ENCODE assay signal across 18 mouse cellular contexts in genomic region chr11:109547652-109548051, GRCm38 (mm10).
"Had no signal": no experiment of that assay in that cellular context is flagged by ENCODE, and none has a peak within 500 bp of the region (broad histone marks: within the 10 kb centered on the region; RNA-seq: fewer than 3 reads in every experiment).

No protein-coding gene starts in this region.

- H3K4me1 ChIP-seq: neural tube, embryonic 15.5 days had no signal

- H3K4me2 ChIP-seq: intestine, embryonic 15.5 days; limb, embryonic 13.5 days; lung, embryonic 14.5 days; neural tube, embryonic 12.5 days; neural tube, embryonic 15.5 days; stomach, embryonic 15.5 days had no signal

- DNase-seq: kidney, adult 11 months; kidney, adult 8-10 months; kidney, postnatal 14 days; kidney, postnatal 4 days; lung, embryonic 14.5 days; midbrain, embryonic 14.5 days; right cerebral cortex, adult 18-20 months; right cerebral cortex, postnatal 14 days; spleen, adult 18-20 months; thymus, postnatal 25 days had no signal

- H3K9ac ChIP-seq: intestine, embryonic 15.5 days; limb, embryonic 13.5 days; lung, embryonic 14.5 days; neural tube, embryonic 12.5 days; neural tube, embryonic 15.5 days; stomach, embryonic 15.5 days had no signal

- H3K36me3 ChIP-seq: intestine, embryonic 15.5 days; limb, embryonic 10.5 days; limb, embryonic 13.5 days; midbrain, embryonic 10.5 days; neural tube, embryonic 12.5 days; neural tube, embryonic 15.5 days; stomach, embryonic 15.5 days had no signal

- ATAC-seq: intestine, embryonic 15.5 days had no signal

- H3K27ac ChIP-seq: intestine, embryonic 15.5 days; limb, embryonic 10.5 days; limb, embryonic 13.5 days; midbrain, embryonic 10.5 days; neural tube, embryonic 12.5 days; neural tube, embryonic 15.5 days; stomach, embryonic 15.5 days had no signal

- H3K4me3 ChIP-seq: intestine, embryonic 15.5 days; limb, embryonic 10.5 days; limb, embryonic 13.5 days; megakaryocyte, embryonic 14.5 days; midbrain, embryonic 10.5 days; neural tube, embryonic 12.5 days; neural tube, embryonic 15.5 days; stomach, embryonic 15.5 days had no signal

- H3K9me3 ChIP-seq: intestine, embryonic 15.5 days; limb, embryonic 10.5 days; limb, embryonic 13.5 days; midbrain, embryonic 10.5 days; neural tube, embryonic 12.5 days; neural tube, embryonic 15.5 days; stomach, embryonic 15.5 days had no signal

- H3K27me3 ChIP-seq: intestine, embryonic 15.5 days; limb, embryonic 13.5 days; neural tube, embryonic 12.5 days; neural tube, embryonic 15.5 days; stomach, embryonic 15.5 days had no signal
